Comparison of ENCODE assay signal across 17 mouse cellular contexts in genomic region chr19:22885051-22885450, GRCm38 (mm10).
DNase-seq lines count a peak whose midpoint lies in the region.
"Had no signal": no experiment of that assay in that cellular context is flagged by ENCODE, and none has a peak within 500 bp of the region (broad histone marks: within the 10 kb centered on the region; RNA-seq: fewer than 3 reads in every experiment).

No protein-coding gene starts in this region.

- peak; percentile 60 for DNase-seq in cerebellum, adult 11-12 months
- no peak for DNase-seq in cerebellum, postnatal 4 days (ENCODE audit: low spot score in 2 of 2)
- peak; percentile 29 for DNase-seq in brain, adult 2 months (ENCODE audit: low read depth, low spot score)
- peak; percentile 61 for DNase-seq in cerebellum, adult 9-11 months
- peak; percentile 53 to 64 for DNase-seq in cerebellum, postnatal 25 days
- DNase-seq in heart, adult 11 months: no peak
- DNase-seq in embryo, embryonic 9.5 days (ENCODE audit: extremely low spot score): no peak
- DNase-seq: adrenal gland, postnatal 10 days; adrenal gland, postnatal 36 days; B cell, adult 2 months; gastrocnemius, adult 2 months; gastrocnemius, postnatal 25 days; heart, adult 2 months; heart, postnatal 14 days; heart, postnatal 4 days; kidney, adult 18-20 months; kidney, adult 9 months had no signal

Comparison
In these comparisons a context has a peak if more than half of its experiments do, and no peak if none do; other contexts are left out.
1. DNase-seq: peak in cerebellum, adult 11-12 months (single experiment), brain, adult 2 months (single experiment), cerebellum, adult 9-11 months (single experiment) and cerebellum, postnatal 25 days (2 of 2); none in cerebellum, postnatal 4 days (0 of 2), heart, adult 11 months (single experiment) and embryo, embryonic 9.5 days (single experiment).